Mouse (Mus musculus) G1E (cell line): ENCODE results near the gene Reln.

Experiments used
- CTCF ChIP-seq: IDR thresholded peaks from 2 replicates; pipeline ENCODE4 v1.5.1; 2012; ENCODE audit warnings: low read depth, low read length, inconsistent platforms, mixed read lengths
- GATA1 ChIP-seq: IDR thresholded peaks from 2 replicates; pipeline ENCODE4 v1.6.1; 2012; ENCODE audit warnings: borderline replicate concordance, low read length, inconsistent platforms, mixed read lengths

GRCm38 (mm10) chr5:21846616-21847290 lies 497.7 kb downstream of the Reln start:
- TF ChIP-seq GATA1 (no peak), CTCF (no peak)
